Mouse (Mus musculus) megakaryocyte progenitor cell, adult 5-6 weeks (primary cell): ENCODE results near the gene Slc44a4. TPM values are rescaled to one million over a fixed set of nuclear protein-coding genes. Genes with fewer than 3 reads are reported as not detected.
"Not testable (repeated sequence)": the region's sequence is repeated elsewhere in the genome, so short reads cannot be mapped to it uniquely, and the experiment has no call there.

Experiments
- ATAC-seq: replicated peaks from 2 replicates; pipeline ENCODE4 v1.8.0; 2016; ENCODE audit warnings: mild to moderate bottlenecking, moderate TSS enrichment, inconsistent platforms; ENCODE audit not compliant: poor library complexity
- total RNA-seq, 2 experiments: library from RNA; stranded (forward) in 1 of 2; stranded (reverse) in 1 of 2; fragments of 157-497, 149-512 nt in 1 of 2; fragments of 200-1000 nt in 1 of 2; gene quantifications; 2 replicates each; pipeline versions ENCODE4 v1.2.3 to v1.2.4; 2015 to 2017

Gene Slc44a4
- total RNA-seq, 2 experiments from 2014 or later, result 0.75 to 0.81 TPM

DNA sequence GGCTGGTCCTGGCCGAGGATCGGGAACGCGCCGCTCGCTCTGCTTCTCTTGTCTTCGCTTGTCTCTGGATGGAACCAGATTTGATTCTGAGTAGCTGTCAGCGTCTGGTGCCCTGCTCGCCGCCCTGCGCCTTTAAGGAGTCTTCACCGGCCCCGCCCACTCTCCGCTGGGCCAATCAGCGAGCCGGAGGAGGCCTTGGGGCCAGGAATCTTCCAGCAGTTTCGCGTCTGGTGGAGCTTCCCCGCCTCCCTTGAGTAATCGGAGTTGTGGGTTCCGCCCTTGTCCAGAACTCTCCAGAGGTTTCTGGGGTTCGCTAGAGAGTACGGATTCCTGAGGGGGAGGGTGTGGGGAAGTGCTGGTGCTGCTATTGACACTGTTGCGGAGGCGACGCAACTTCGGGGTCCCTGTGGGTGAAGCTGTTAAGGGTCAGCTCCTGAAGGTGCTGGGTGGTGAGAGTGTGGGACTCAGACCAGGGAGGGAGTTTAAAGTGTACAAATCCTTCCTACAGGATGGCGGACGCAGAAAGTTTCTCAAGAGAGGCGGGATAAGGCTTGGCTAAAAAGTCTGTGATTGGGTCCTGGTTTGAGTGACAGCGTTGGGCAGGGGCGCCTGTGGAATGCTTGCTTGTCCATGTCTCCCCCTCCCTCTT is 45.0 kb downstream of the Slc44a4 start, which contains the start of gene Hspa1b:
TSS of gene Hspa1b (minus strand) at position 109 of the 649 bp plus-strand sequence.
- peak; percentile 87 for ATAC-seq

GRCm38 (mm10) chr17:34959881-34960515 is 45.7 kb downstream of the Slc44a4 start:
- ATAC-seq, result peak; percentile 32; the same call in 1 of the 2 replicates

DNA sequence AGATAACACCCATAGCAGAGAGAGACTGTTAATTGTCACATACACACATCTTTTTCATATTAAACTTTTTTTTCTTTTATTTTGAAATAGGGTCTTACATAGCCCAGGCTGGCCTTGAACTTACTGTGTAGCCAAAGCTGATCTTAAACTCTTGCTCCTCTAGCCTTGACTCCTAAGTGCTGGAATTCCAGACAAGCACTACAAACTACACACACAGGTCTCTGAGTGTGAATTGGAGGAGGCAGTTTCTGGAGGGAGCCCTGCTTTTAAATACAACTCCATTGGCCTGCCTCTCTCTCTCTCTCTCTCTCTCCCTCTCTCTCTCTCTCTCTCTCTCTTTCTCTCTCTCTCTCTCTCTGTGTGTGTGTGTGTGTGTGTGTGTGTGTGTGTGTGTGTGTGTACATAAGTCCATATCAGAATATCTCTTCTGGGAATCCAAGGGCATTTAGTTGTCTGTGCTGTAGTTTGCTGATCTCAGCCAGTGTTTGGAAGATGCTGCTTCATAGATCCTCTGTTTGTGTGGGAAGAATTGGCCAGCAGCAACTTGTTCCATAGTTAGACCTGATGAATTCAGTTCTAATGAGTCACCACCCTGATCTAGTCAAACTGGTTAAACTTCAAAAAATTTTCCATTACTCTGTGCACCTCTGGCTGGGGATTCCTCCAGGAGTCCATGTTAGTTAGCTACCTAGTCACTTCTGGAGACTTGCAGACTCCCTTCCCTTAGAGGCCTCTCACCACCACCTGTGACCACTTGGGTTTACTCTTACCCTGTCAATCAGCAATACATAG is 46.6 kb downstream of the Slc44a4 start:
- ATAC-seq, result no peak

DNA sequence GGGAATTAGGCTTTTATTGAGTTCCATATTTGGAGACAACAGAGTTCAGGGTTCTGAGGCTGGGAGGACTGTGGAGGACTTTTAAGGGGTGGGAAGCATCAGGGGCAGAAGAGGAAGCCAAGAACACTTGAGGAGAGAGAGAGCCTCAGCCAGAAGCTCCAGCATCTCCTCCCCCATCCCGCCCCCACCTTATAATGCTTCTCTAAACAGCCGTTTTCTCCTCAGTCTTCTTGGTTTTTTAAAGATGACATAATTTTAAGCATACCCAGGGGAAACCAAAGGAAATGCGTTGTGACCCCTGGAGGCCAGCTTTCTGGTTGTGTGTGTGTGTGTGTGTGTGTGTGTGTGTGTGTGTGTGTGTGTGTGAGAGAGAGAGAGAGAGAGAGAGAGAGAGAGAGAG is 47.9 kb downstream of the Slc44a4 start:
- ATAC-seq, result no peak

DNA sequence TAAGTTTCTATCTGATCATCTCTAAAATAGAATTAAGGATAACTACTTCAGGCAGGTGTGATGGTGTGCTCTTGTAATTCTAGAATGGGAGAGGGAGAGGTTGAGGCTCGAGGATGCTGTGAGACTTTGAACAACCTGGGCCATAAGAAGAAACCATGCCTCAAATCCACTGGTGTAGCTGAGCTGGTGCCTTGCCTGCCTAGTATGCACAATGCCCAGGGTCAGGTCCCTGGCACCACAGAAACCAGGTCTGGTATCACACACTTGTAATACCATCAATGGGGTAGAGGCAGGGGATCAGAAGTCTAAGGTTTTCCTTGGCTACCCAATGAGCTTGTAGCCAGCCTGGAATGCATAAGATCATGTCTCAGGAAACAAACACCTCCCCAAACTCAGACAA is 48.6 kb downstream of the Slc44a4 start:
- no peak for ATAC-seq

GRCm38 (mm10) chr17:34964640-34965049 is 50.4 kb downstream of the Slc44a4 start:
- ATAC-seq, result no peak

DNA sequence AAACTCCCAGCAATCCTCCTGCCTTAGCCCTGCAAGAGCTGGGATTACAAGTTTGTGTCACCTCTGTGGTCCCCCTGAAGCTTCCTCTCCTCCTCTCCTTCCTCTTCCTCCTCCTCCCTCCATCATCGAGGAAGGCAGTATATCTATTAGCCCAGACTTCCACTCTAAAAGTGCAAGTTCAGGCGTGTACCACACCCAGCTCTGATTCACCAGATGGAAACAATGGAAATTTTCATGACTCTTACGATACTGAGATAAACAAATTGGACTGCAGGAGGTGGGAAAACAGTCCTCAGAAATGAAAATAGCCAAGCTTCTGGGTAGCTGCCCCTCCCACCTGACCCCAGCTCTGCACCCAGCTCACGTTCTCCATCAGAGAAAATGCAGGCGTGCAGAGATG is 51.4 kb downstream of the Slc44a4 start:
- no peak for ATAC-seq

DNA sequence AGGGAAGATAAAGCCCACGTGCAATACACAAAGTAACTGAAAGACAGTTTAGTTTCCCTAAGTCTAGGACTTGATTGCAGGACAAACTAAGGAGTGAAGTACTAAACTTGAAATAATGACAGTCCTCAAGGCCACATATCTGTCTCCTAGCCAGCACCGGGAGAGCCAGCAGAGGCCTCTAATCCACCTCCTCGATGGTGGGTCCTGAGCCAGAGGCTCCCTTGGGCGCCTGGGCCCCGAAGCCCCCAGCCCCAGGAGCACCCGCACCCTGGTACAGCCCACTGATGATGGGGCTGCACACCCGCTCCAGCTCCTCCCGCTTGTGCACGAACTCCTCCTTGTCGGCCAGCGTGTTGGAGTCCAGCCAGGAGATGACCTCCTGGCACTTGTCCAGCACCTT is 55.6 kb downstream of the Slc44a4 start, which contains the start of gene Gm20481:
TSS of gene Gm20481 (plus strand) at position 91 of the 400 bp plus-strand sequence.
- ATAC-seq, result not testable (repeated sequence)

- not testable (repeated sequence) for ATAC-seq
Measured at GRCm38 (mm10) chr17:34970850-34971249, 56.6 kb downstream of the Slc44a4 start.

- ATAC-seq, result peak; percentile 42
Measured at GRCm38 (mm10) chr17:34971694-34972068, 57.4 kb downstream of the Slc44a4 start.

GRCm38 (mm10) chr17:34972069-34972749 is 57.9 kb downstream of the Slc44a4 start, which contains the start of the genes Hspa1a and Hspa1l:
Gene Hspa1a, minus strand, starts transcription at chr17:34972156.
Gene Hspa1l, plus strand, starts transcription at chr17:34972703.
- ATAC-seq, result peak; percentile 93

GRCm38 (mm10) chr17:34975581-34976492 is 61.6 kb downstream of the Slc44a4 start:
- no peak for ATAC-seq

GRCm38 (mm10) chr17:34977000-34977399 is 62.7 kb downstream of the Slc44a4 start:
- ATAC-seq, result no peak

DNA sequence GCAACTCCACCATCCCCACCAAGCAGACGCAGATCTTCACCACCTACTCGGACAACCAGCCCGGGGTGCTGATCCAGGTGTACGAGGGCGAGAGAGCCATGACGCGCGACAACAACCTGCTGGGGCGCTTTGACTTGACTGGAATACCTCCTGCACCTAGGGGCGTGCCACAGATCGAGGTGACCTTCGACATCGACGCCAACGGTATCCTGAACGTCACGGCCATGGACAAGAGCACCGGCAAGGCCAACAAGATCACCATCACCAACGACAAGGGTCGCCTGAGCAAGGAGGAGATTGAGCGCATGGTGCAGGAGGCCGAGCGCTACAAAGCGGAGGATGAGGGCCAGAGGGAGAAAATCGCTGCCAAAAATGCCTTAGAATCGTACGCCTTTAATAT is 64.0 kb downstream of the Slc44a4 start:
- no peak for ATAC-seq

DNA sequence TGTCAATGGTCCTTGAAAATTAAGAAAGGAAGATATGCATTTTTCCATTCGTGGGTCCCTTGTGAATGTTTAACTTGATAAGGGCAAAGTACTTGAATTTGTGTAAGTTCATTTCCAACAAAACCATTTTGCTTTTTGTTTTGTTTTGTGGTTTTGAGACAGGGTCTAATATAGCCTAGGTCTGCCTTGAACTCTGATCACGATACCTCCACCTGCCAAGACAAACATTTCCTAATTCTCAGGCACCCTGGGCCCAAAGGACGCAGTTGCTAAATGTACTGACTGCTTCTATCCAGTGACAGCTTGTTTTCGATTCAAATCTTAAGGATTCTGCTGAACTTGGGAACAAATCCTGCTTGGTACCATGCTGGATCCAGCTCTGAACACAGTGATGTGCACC is 65.4 kb downstream of the Slc44a4 start:
- no peak for ATAC-seq

Other genes with a start within 250 kb of the Slc44a4 start
Only the 30 nearest of the 37 such genes appear.
- gene C4b, start 170.6 kb upstream of the Slc44a4 start, total RNA-seq (2015), result 0.12 and 0.27 TPM in 2 replicates
- gene C4b, start 170.6 kb upstream of the Slc44a4 start, total RNA-seq (2017), result 0.03 and 0.12 TPM in 2 replicates
- not detected in 2 replicates for gene Cyp21a1, start 109.9 kb upstream of the Slc44a4 start, total RNA-seq (2015)
- gene Cyp21a1, start 109.9 kb upstream of the Slc44a4 start, total RNA-seq (2017), result not detected in 2 replicates
- 19.6 and 27.3 TPM in 2 replicates for gene Stk19, start 77.5 kb upstream of the Slc44a4 start, total RNA-seq (2015)
- gene Stk19, start 77.5 kb upstream of the Slc44a4 start, total RNA-seq (2017), result 17.0 and 31.8 TPM in 2 replicates
- 20.2 and 33.2 TPM in 2 replicates for gene Dxo, start 77.4 kb upstream of the Slc44a4 start, total RNA-seq (2015)
- 18.8 and 28.9 TPM in 2 replicates for gene Dxo, start 77.4 kb upstream of the Slc44a4 start, total RNA-seq (2017)
- 10.2 and 12.8 TPM in 2 replicates for gene Skiv2l, start 64.3 kb upstream of the Slc44a4 start, total RNA-seq (2015)
- gene Skiv2l, start 64.3 kb upstream of the Slc44a4 start, total RNA-seq (2017), result 31.2 and 35.7 TPM in 2 replicates
- 65.8 and 70.7 TPM in 2 replicates for gene Nelfe, start 64.1 kb upstream of the Slc44a4 start, total RNA-seq (2015)
- 39.9 and 40.8 TPM in 2 replicates for gene Nelfe, start 64.1 kb upstream of the Slc44a4 start, total RNA-seq (2017)
- gene Cfb, start 51.9 kb upstream of the Slc44a4 start, total RNA-seq (2015), result not detected in 2 replicates
- not detected in 2 replicates for gene Cfb, start 51.9 kb upstream of the Slc44a4 start, total RNA-seq (2017)
- gene Zbtb12, start 35.0 kb upstream of the Slc44a4 start, total RNA-seq (2015), result 7.7 and 9.9 TPM in 2 replicates
- gene Zbtb12, start 35.0 kb upstream of the Slc44a4 start, total RNA-seq (2017), result 13.6 and 15.1 TPM in 2 replicates
- gene Gm20547, start 32.4 kb upstream of the Slc44a4 start, total RNA-seq (2015), result not detected in 2 replicates
- not detected in 2 replicates for gene Gm20547, start 32.4 kb upstream of the Slc44a4 start, total RNA-seq (2017)
- 5.1 and 7.8 TPM in 2 replicates for gene C2, start 16.2 kb upstream of the Slc44a4 start, total RNA-seq (2015)
- gene C2, start 16.2 kb upstream of the Slc44a4 start, total RNA-seq (2017), result 1.6 and 1.9 TPM in 2 replicates
- 72.4 and 73.5 TPM in 2 replicates for gene Ehmt2, start 16.0 kb upstream of the Slc44a4 start, total RNA-seq (2015)
- 107 and 108 TPM in 2 replicates for gene Ehmt2, start 16.0 kb upstream of the Slc44a4 start, total RNA-seq (2017)
- 21.6 and 24.5 TPM in 2 replicates for gene Neu1, start 16.8 kb downstream of the Slc44a4 start, total RNA-seq (2015)
- gene Neu1, start 16.8 kb downstream of the Slc44a4 start, total RNA-seq (2017), result 28.4 and 29.8 TPM in 2 replicates
- 19.3 and 27.4 TPM in 2 replicates for gene Hspa1b, start 44.8 kb downstream of the Slc44a4 start, total RNA-seq (2015)
- gene Hspa1b, start 44.8 kb downstream of the Slc44a4 start, total RNA-seq (2017), result 22.7 and 24.4 TPM in 2 replicates
- not detected in 2 replicates for gene Gm20481, start 55.4 kb downstream of the Slc44a4 start, total RNA-seq (2015)
- not detected in 2 replicates for gene Gm20481, start 55.4 kb downstream of the Slc44a4 start, total RNA-seq (2017)
- 8.4 and 14.5 TPM in 2 replicates for gene Hspa1a, start 57.7 kb downstream of the Slc44a4 start, total RNA-seq (2015)
- gene Hspa1a, start 57.7 kb downstream of the Slc44a4 start, total RNA-seq (2017), result 20.8 and 29.4 TPM in 2 replicates
- not detected in 2 replicates for gene Hspa1l, start 58.2 kb downstream of the Slc44a4 start, total RNA-seq (2015)
- not detected in 2 replicates for gene Hspa1l, start 58.2 kb downstream of the Slc44a4 start, total RNA-seq (2017)
- 187 and 253 TPM in 2 replicates for gene Lsm2, start 67.4 kb downstream of the Slc44a4 start, total RNA-seq (2015)
- gene Lsm2, start 67.4 kb downstream of the Slc44a4 start, total RNA-seq (2017), result 71.7 and 78.0 TPM in 2 replicates
- gene Vars, start 86.5 kb downstream of the Slc44a4 start, total RNA-seq (2015), result 60.5 and 77.5 TPM in 2 replicates
- 239 and 292 TPM in 2 replicates for gene Vars, start 86.5 kb downstream of the Slc44a4 start, total RNA-seq (2017)
- gene Vwa7, start 102.1 kb downstream of the Slc44a4 start, total RNA-seq (2015), result not detected in 2 replicates
- gene Vwa7, start 102.1 kb downstream of the Slc44a4 start, total RNA-seq (2017), result 0.17 TPM in 1 of 2 replicates, not detected in the other
- 0.93 and 1.9 TPM in 2 replicates for gene Sapcd1, start 113.5 kb downstream of the Slc44a4 start, total RNA-seq (2015)
- gene Sapcd1, start 113.5 kb downstream of the Slc44a4 start, total RNA-seq (2017), result 1.5 TPM in 1 of 2 replicates, not detected in the other
- 4.2 and 5.7 TPM in 2 replicates for gene Msh5, start 132.3 kb downstream of the Slc44a4 start, total RNA-seq (2015)
- gene Msh5, start 132.3 kb downstream of the Slc44a4 start, total RNA-seq (2017), result 2.4 and 3.5 TPM in 2 replicates
- 209 and 248 TPM in 2 replicates for gene Clic1, start 135.5 kb downstream of the Slc44a4 start, total RNA-seq (2015)
- gene Clic1, start 135.5 kb downstream of the Slc44a4 start, total RNA-seq (2017), result 225 and 254 TPM in 2 replicates
- gene Ddah2, start 144.6 kb downstream of the Slc44a4 start, total RNA-seq (2015), result 1.8 and 2.6 TPM in 2 replicates
- 1.9 and 3.5 TPM in 2 replicates for gene Ddah2, start 144.6 kb downstream of the Slc44a4 start, total RNA-seq (2017)
- gene Ly6g6c, start 150.9 kb downstream of the Slc44a4 start, total RNA-seq (2015), result not detected in 2 replicates
- gene Ly6g6c, start 150.9 kb downstream of the Slc44a4 start, total RNA-seq (2017), result not detected in 2 replicates
- not detected in 2 replicates for gene Mpig6b, start 151.7 kb downstream of the Slc44a4 start, total RNA-seq (2015)
- not detected in 2 replicates for gene Mpig6b, start 151.7 kb downstream of the Slc44a4 start, total RNA-seq (2017)
- not detected in 2 replicates for gene Ly6g6e, start 162.4 kb downstream of the Slc44a4 start, total RNA-seq (2015)
- not detected in 2 replicates for gene Ly6g6e, start 162.4 kb downstream of the Slc44a4 start, total RNA-seq (2017)
- gene Ly6g6d, start 163.6 kb downstream of the Slc44a4 start, total RNA-seq (2015), result not detected in 2 replicates
- gene Ly6g6d, start 163.6 kb downstream of the Slc44a4 start, total RNA-seq (2017), result not detected in 2 replicates
- gene Ly6g6f, start 171.1 kb downstream of the Slc44a4 start, total RNA-seq (2015), result not detected in 2 replicates
- gene Ly6g6f, start 171.1 kb downstream of the Slc44a4 start, total RNA-seq (2017), result not detected in 2 replicates
- gene Abhd16a, start 174.8 kb downstream of the Slc44a4 start, total RNA-seq (2015), result 17.5 and 21.1 TPM in 2 replicates
- gene Abhd16a, start 174.8 kb downstream of the Slc44a4 start, total RNA-seq (2017), result 22.7 and 26.0 TPM in 2 replicates
- gene Ly6g5c, start 193.8 kb downstream of the Slc44a4 start, total RNA-seq (2015), result not detected in 2 replicates
- not detected in 2 replicates for gene Ly6g5c, start 193.8 kb downstream of the Slc44a4 start, total RNA-seq (2017)